Mouse (Mus musculus) mesoderm, embryonic 11.5 days (tissue): ENCODE measurements around the gene Dvl3.
A peak's percentile ranks its signal among the peaks of the same experiment; 100 is the strongest.
"Not testable (repeated sequence)": the region's sequence is repeated elsewhere in the genome, so short reads cannot be mapped to it uniquely, and the experiment has no call there.

Experiments
- DNase-seq: peaks from one replicate; pipeline ENCODE4 v3.0.0-alpha.2; 2012; ENCODE audit warnings: low read depth, low spot score

The Dvl3 gene

DNA sequence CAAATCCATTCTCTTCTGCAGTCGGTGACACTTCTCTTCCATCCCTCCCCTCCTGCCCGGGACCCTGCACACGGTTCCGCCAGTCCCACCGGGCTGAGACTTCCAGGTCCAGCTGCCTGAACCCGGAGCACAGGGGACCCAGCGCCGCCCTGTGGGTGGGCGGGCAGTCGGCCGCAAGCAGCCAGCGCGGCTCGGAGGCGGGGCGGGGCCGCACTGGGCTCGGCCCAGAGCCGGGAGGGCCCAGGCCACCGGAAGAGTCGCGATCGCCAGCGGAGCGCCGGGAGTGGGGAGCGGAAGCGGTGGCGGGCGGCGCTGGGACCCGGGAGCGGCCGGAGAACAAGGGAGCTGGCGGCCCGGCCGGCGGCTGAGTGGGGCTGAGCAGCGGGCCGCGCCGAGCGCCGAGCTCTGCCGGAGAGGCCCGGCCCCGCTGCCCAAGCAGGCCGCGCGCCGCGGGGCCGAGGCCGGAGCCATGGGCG is at the start of gene Dvl3:
Gene Dvl3 (plus strand): TSS at position 257 of the 476 bp plus-strand sequence.
- peak; percentile 90 for DNase-seq

- no peak for DNase-seq
Measured at GRCm38 (mm10) chr16:20470981-20471380, 45.8 kb upstream of the Dvl3 start.

DNA sequence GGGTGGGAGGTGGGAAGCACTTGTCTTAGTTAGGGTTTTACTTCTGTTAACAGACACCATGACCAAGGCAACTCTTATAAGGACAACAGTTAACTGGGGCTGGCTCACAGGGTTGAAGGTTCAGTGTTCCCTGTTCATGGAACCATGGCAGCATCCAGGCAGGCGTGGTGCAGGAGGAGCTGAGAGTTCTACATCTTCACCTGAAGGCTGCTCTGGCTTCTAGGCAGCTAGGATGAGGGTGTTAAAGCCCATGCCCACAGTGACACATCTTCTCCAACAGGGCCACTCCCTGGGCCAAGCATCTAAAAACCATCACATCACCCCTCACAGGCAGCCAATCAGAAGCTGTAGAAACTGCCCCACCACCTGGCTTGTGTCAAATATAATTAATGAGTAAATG is 45.1 kb upstream of the Dvl3 start:
- DNase-seq = no peak

GRCm38 (mm10) chr16:20473748-20474147 is 43.0 kb upstream of the Dvl3 start:
- no peak for DNase-seq

GRCm38 (mm10) chr16:20474211-20474610 is 42.6 kb upstream of the Dvl3 start:
- DNase-seq = no peak

- no peak for DNase-seq
Measured at GRCm38 (mm10) chr16:20474786-20475185, 42.0 kb upstream of the Dvl3 start.

DNA sequence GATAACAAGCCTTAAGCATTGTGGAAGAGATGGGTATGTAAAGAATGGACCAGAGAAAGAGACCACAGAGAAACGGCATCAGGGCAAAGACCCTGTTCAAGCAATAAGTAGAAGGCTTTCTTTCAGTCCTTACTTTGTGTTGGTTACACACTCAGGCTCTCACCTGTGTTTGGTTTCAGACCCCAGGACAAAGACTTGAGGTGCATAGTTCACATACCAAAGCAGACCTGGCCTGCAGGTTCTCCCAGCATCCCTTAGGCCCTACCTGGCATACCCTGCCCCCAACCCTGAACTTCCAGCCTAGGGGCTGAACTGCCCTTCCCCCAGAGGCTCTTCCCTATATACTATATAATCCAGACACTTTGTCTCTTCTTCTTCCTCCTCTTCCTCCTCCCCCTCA is 41.4 kb upstream of the Dvl3 start:
- no peak for DNase-seq

DNA sequence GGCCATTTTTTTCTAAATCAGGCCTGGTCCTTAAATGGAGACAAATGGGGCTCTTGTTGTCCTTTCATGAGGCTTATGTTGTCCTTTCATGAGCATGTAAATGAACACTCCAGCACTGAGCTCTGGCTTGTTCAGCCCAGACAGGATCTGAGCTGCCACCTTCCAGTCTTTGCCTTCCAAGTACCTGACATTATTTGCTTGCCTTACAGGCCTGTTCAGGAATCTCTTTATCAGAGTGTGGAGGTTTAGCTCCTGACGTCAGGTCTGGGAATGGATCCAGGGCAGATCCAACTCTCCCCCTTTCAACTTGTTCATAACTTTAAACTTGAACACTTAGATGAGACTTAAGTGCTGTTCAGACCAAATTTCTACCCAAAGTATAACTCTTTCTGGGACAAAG is 39.9 kb upstream of the Dvl3 start:
- DNase-seq = no peak

DNA sequence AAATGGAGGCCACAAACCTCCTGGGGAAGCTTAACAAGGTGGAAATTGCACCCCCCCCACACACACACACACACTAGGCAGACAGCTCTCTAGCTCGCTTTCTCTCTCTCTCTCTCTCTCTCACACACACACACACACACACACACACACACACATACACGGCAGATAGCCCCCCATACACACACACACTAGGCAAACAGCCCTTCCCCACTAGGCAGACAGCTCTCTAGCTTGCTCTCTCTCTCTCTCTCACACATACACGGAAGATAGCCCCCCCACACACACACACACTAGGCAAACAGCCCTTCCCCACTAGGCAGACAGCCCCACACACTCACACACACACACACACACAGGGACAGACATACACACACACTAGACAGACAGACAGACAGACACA is 39.5 kb upstream of the Dvl3 start:
- no peak for DNase-seq

DNA sequence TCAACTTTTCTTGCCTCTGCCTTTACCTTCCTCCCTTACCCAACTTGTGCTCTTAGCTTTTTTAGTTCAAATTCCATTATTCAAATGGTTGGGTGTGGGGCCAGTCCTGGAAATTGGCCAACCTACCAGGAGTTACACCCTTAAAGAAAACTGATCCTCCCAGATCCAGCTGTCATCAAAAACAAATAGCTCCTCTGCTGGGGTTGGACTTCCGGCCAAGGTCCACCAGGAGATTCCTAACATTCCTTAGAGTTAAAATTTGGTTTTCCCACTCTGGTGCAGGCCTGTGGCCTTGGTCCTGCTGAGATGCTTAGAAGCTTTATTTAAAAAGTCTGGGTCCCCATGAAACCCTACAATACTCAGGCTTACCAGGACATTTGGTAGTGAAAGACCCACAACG is 38.3 kb upstream of the Dvl3 start:
- peak; percentile 39 for DNase-seq

- not testable (repeated sequence) for DNase-seq
Measured at GRCm38 (mm10) chr16:20479026-20479760, 37.6 kb upstream of the Dvl3 start.

DNA sequence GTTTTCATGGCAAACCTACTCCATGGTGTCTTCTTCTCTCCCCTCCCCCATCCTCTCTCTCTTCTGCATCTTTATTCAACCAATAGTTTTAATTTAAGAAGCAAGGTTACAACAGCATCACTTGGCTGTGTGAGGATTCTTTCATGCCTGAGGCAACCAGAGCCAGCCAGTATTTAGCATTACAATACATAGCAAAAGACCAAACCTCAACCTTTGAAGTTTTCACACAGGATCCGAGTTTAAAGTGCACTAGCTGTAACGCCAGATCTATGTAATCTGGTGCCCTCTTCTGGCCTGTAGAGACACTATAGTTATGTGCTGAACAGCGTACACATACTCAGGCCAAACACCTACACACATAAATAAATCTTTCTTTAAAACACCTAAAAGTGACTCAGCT is 36.7 kb upstream of the Dvl3 start:
- peak; percentile 17 for DNase-seq

DNA sequence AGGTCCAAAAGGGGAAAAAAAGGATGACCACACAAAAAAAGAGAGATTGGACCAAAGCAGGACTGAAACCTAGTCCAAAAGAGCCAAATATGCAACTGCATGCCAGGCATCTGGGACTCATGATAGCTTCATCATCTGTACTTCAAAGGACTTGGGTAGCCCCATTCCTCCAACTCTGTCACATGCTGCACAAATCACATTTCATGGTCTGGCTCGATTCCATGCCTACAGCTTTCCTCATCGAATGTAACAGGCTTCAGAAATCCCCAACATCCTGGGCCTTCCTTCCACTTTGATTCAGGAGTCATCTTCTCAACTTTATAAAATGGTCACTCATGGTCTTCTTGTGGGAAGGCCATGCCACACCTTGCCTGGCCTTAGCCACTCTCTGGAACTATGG is 35.0 kb upstream of the Dvl3 start:
- DNase-seq = no peak

DNA sequence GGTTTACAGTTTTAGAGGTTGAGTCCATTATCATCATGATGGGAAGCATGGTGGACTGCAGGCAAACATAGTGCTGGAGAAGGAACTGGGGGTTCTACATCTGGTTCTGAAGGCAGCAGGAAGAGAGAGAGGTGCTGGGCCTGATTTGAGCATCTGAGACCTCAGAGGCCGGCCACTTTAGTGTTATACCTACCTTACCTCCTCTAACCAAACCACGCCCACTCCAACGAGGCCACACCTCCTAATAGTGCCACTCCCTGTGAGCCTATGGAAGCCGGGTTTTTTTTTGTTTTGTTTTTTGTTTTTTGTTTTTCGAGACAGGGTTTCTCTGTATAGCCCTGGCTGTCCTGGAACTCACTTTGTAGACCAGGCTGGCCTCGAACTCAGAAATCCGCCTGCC is 33.1 kb upstream of the Dvl3 start:
- not testable (repeated sequence) for DNase-seq

- DNase-seq = no peak
Measured at GRCm38 (mm10) chr16:20485061-20485460, 31.7 kb upstream of the Dvl3 start.

DNA sequence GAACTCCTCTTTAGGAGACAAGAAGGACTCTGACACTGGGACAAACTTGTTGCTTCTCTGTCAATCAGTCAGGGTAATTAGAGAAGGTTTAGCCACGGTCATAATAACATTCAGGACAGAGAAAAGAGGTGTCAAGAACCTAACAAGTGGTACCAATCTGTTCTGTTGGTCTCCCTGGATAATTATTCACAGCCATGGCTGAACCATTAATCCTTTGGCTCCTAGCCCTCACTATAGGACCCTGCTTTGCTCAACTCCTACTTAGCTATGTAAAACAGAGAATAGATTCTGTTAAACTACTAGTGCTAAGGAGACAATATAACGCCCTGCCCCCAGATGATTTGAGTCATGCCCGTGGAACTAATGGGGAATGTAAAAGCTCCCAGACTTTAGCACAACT is 30.7 kb upstream of the Dvl3 start:
- DNase-seq = no peak

DNA sequence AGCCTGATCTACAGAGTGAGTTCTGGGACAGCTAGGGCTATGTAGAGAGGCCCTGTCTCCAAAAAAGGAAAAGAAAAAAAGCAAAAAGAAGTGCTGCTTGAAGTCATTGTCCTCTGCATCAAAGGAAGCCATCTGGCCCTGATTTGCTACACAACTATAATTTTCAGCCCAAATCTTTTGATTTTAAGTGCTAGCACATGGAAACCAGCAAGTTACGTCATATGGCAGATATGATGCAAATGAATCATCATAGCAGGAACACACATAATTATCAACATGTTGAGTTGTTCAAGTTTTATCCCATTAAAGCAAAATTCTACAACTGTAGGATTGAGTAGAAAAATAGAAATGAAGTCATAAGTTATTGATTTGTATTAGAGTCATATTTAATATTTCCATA is 28.6 kb upstream of the Dvl3 start:
- DNase-seq = no peak

DNA sequence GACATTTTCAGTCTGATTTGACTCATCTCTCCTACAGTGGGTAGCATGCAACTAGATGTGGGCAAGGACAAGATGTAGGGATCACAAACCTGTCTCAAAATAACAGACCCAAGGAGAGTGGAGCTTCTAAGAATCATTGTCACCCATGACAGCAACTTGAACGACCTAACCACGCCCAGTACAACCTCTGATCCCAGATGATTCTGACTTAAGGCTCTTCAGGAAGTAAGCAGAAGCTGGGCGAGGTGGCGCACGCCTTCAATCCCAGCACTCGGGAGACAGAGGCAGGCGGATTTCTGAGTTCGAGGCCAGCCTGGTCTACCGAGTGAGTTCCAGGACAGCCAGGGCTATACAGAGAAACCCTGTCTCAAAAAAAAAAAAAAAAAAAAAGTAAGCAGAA is 28.0 kb upstream of the Dvl3 start:
- DNase-seq = not testable (repeated sequence)

DNA sequence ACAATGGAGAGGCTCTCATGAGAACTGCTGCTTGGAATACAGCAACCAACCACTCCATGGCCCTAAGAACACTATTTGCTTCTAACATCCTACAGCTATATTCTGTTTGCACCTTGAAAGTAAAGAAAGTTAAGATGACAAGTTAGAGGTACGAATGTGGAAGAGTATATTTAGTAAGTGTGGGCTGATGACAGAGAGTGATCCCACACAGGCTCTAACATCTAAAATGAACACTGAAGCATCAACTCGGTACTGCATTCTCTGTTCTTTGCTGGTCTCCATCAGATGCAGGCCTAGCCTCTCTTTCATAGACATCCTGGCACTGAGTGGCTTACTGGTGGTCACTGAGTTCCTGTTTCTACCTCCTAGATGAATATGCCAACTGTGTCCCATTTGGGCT is 27.5 kb upstream of the Dvl3 start:
- no peak for DNase-seq

DNA sequence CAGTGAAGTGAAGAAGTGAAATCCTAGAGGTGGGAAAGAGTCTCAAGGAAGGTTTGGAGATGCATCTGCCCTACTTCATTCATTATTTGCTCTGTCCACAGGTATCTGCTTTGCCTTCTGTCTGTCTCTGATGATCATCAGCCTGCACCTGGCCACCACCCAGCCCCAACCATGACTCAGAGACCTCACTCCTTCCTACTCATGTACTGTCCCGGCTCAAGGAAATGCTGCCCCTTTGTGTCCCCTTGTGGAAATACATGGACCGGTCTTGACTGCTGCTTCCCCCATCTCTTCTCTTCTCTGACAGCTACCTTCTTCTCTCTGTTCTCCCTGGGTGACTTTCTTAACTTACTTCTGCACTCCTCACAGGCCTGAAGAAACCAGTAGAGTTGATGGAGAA is 26.2 kb upstream of the Dvl3 start:
- DNase-seq = no peak

DNA sequence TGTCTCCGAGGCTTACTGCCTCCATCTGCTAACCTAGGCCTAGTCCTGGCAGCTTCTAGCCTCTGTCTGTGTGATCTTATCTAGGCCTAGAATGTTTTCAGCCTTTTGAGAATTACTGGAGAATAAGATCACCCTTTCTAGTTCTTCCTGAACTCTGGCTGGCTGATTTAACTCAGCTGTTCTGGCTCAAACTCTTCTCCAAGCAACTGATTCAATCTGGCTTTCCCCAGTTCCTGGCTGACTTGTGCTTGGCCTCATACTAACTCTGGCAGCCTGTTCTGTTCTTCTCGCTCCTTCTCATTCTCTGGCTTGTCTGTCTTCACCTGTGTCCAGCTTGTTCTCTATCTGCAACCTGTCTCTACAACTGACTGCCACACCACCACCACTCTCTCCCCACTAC is 25.5 kb upstream of the Dvl3 start:
- DNase-seq = no peak

GRCm38 (mm10) chr16:20493452-20493851 is 23.3 kb upstream of the Dvl3 start:
- no peak for DNase-seq

- DNase-seq = peak; percentile 68
Measured at GRCm38 (mm10) chr16:20496671-20497600, 19.8 kb upstream of the Dvl3 start.
